Mouse (Mus musculus): ENCODE measurements around the gene Gm28710. TPM values are rescaled to one million over a fixed set of nuclear protein-coding genes. Genes with fewer than 3 reads are reported as not detected.

Gene Gm28710
- polyA plus RNA-seq, 1 experiment from 2014 or later = 0.10 TPM

Other genes with a start within 250 kb of the Gm28710 start
- gene Hgf, start 238.3 kb upstream of the Gm28710 start, polyA plus RNA-seq (2016; fragmentation: Nextera tagmentation; extraction: Ambion mirVana) = 3.5 and 5.7 TPM in 2 replicates

Data from heart, embryonic 10.5 days (tissue).